Mouse (Mus musculus): Measurements from ENCODE around the gene Mpz. TPM values are rescaled to one million over a fixed set of nuclear protein-coding genes. Genes with fewer than 3 reads are reported as not detected.

The Mpz gene
- total RNA-seq, 1 experiment, result 0.36 TPM

DNA sequence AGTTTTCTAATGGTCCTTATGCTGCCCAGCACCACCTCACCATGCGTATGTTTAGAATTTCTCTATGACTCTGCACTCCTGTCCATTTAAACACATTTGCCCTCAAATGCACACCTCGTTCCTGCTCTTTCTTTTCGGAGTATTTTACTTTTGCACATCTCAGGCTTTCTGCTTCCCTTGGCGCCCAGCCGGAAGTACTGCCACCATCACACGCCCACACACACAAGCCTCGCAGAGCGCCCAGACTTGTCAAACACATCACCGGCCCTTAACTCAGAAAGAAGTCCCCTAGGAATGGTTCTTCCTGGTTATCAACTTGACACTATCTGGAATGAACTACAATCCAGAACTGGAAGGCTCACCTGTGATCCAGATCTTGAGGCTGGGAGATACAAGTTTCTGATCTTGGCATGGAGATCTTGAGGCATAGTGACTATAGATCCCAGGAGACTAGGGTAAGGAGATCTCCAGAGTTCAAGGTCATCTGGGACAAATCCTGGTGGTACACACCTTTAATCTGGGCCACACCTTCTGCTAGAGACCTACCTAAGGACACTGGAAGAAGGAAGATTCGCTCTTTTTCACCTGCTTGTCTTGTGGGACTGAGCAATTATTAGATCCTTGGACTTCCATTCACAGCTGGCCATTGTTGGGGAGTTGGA is 47.2 kb upstream of the Mpz start:
- peak overlapping the region; percentile 48 to 55; a peak in 3 of 4 replicates for H3K4me3 ChIP-seq (ENCODE audit: insufficient read depth in 1 of 2, low read depth in 1 of 2, low read length in 2 of 2, poor library complexity in 1 of 2, severe bottlenecking in 1 of 2)

GRCm38 (mm10) chr1:171105226-171105625 is 45.3 kb upstream of the Mpz start:
- DNase-seq (ENCODE audit: low read depth, low spot score), result no peak
- H3K36me3 ChIP-seq (ENCODE audit: control insufficient read depth, insufficient read depth, low read length, poor library complexity, severe bottlenecking), result no peaks in the 10 kb centered on the region
- no peak overlapping the region for H3K9ac ChIP-seq (ENCODE audit: insufficient read depth, low read depth, low read length, poor library complexity, severe bottlenecking)
- H3K4me1 ChIP-seq (ENCODE audit: control insufficient read depth in 2 of 2, insufficient read depth in 2 of 2, low read length in 2 of 2, poor library complexity in 1 of 2), result no peaks in the 10 kb centered on the region
- H3K4me3 ChIP-seq (ENCODE audit: insufficient read depth in 1 of 2, low read depth in 1 of 2, low read length in 2 of 2, poor library complexity in 1 of 2, severe bottlenecking in 1 of 2), result no peak overlapping the region
- TF ChIP-seq HCFC1 (IDR thresholded peaks at IDR 0.05; ENCODE audit: borderline replicate concordance, insufficient read depth, low read length), result no peak
- TF ChIP-seq ZC3H11A (IDR thresholded peaks at IDR 0.05; ENCODE audit: borderline replicate concordance, low read depth, low read length), result no peak
- TF ChIP-seq ZNF384 (IDR thresholded peaks at IDR 0.05; ENCODE audit: low read depth, low read length), result no peak
- TF ChIP-seq CHD2 (IDR thresholded peaks at IDR 0.05; ENCODE audit: low read depth, low read length), result no peak
- TF ChIP-seq MAFK (IDR thresholded peaks at IDR 0.05; ENCODE audit: insufficient read depth, low read depth, low read length), result no peak
- in situ Hi-C loops (cut with MboI; ENCODE audit: low sequenced_read_pairs in 2 of 2, unreplicated experiment in 2 of 2), result no loop called here
- H3K9me3 ChIP-seq (ENCODE audit: control insufficient read depth, insufficient read depth, low read depth, low read length), result no peaks in the 10 kb centered on the region; the same call in none of the 2 replicates
- H3K27ac ChIP-seq (ENCODE audit: insufficient read depth, low read depth, low read length, poor library complexity, severe bottlenecking), result no peak overlapping the region

More for the DNA sequence above, 47.2 kb upstream of the Mpz start:
- no peaks in the 10 kb centered on the region for H3K4me1 ChIP-seq (ENCODE audit: control insufficient read depth in 2 of 2, insufficient read depth in 2 of 2, low read length in 2 of 2, poor library complexity in 1 of 2)
- in situ Hi-C loops (cut with MboI; ENCODE audit: low sequenced_read_pairs in 2 of 2, unreplicated experiment in 2 of 2), result no loop called here
- peak overlapping the region; percentile 53; the same call in 1 of the 2 replicates for H3K9ac ChIP-seq (ENCODE audit: insufficient read depth, low read depth, low read length, poor library complexity, severe bottlenecking)
- TF ChIP-seq MAFK (IDR thresholded peaks at IDR 0.05; ENCODE audit: insufficient read depth, low read depth, low read length) (no peak), HCFC1 (IDR thresholded peaks at IDR 0.05; ENCODE audit: borderline replicate concordance, insufficient read depth, low read length) (0 out of 2 replicates have a peak, but pooled peaks have one; percentile 9), ZNF384 (IDR thresholded peaks at IDR 0.05; ENCODE audit: low read depth, low read length) (no peak), ZC3H11A (IDR thresholded peaks at IDR 0.05; ENCODE audit: borderline replicate concordance, low read depth, low read length) (no peak)
- H3K9me3 ChIP-seq (ENCODE audit: control insufficient read depth, insufficient read depth, low read depth, low read length), result no peaks in the 10 kb centered on the region
- H3K27ac ChIP-seq (ENCODE audit: insufficient read depth, low read depth, low read length, poor library complexity, severe bottlenecking), result no peak overlapping the region; the same call in 1 of the 2 replicates
- peak; percentile 60 for DNase-seq (ENCODE audit: low read depth, low spot score)
- H3K36me3 ChIP-seq (ENCODE audit: control insufficient read depth, insufficient read depth, low read length, poor library complexity, severe bottlenecking), result no peaks in the 10 kb centered on the region

GRCm38 (mm10) chr1:171109620-171110019 is 40.9 kb upstream of the Mpz start:
- no peak for TF ChIP-seq ZC3H11A (IDR thresholded peaks at IDR 0.05; ENCODE audit: borderline replicate concordance, low read depth, low read length)
- no peak for TF ChIP-seq CHD2 (IDR thresholded peaks at IDR 0.05; ENCODE audit: low read depth, low read length)
- no peak for TF ChIP-seq MAFK (IDR thresholded peaks at IDR 0.05; ENCODE audit: insufficient read depth, low read depth, low read length)
- no peak for TF ChIP-seq ZNF384 (IDR thresholded peaks at IDR 0.05; ENCODE audit: low read depth, low read length)
- TF ChIP-seq HCFC1 (IDR thresholded peaks at IDR 0.05; ENCODE audit: borderline replicate concordance, insufficient read depth, low read length), result no peak
- Histone ChIP-seq H3K4me3 (ENCODE audit: insufficient read depth in 1 of 2, low read depth in 1 of 2, low read length in 2 of 2, poor library complexity in 1 of 2, severe bottlenecking in 1 of 2) (no peak overlapping the region), H3K9me3 (ENCODE audit: control insufficient read depth, insufficient read depth, low read depth, low read length) (no peaks in the 10 kb centered on the region; the same call in none of the 2 replicates), H3K36me3 (ENCODE audit: control insufficient read depth, insufficient read depth, low read length, poor library complexity, severe bottlenecking) (no peaks in the 10 kb centered on the region), H3K27ac (ENCODE audit: insufficient read depth, low read depth, low read length, poor library complexity, severe bottlenecking) (no peak overlapping the region), H3K4me1 (ENCODE audit: control insufficient read depth in 2 of 2, insufficient read depth in 2 of 2, low read length in 2 of 2, poor library complexity in 1 of 2) (peaks cover 2% of the 10 kb centered on the region in 2 experiments; a peak in 1 of 4 replicates), H3K9ac (ENCODE audit: insufficient read depth, low read depth, low read length, poor library complexity, severe bottlenecking) (no peak overlapping the region)
- no peak for DNase-seq (ENCODE audit: low read depth, low spot score)
- in situ Hi-C loops (cut with MboI; ENCODE audit: low sequenced_read_pairs in 2 of 2, unreplicated experiment in 2 of 2), result loop anchor here (5.0 to 10.0 kb wide), 2 partner anchors 133 to 135 kb away; no protein-coding TSS in a partner anchor

DNA sequence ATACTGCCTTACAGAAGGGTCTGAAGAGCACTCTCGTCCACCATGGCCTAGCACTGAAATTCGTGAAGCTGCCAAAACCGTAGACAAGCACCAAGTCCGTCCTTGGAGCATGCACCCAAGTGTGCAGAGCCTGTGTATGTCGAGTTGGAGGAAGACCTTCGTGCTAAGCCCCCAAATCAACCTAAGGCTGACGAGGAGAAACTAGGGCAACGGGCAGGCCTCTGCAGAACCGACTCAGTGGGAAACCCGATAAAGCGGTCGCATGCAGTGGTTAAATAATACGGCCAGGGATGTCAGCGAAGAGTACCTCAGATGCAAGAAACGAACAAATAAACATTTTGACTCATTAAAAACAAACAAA is 39.9 kb upstream of the Mpz start:
- Histone ChIP-seq H3K4me3 (ENCODE audit: insufficient read depth in 1 of 2, low read depth in 1 of 2, low read length in 2 of 2, poor library complexity in 1 of 2, severe bottlenecking in 1 of 2) (peak overlapping the region in 1 of 2 experiments; percentile 61; a peak in 1 of 4 replicates), H3K4me1 (ENCODE audit: control insufficient read depth in 2 of 2, insufficient read depth in 2 of 2, low read length in 2 of 2, poor library complexity in 1 of 2) (peaks cover 2% of the 10 kb centered on the region in 2 experiments; a peak in 1 of 4 replicates), H3K9ac (ENCODE audit: insufficient read depth, low read depth, low read length, poor library complexity, severe bottlenecking) (no peak overlapping the region), H3K9me3 (ENCODE audit: control insufficient read depth, insufficient read depth, low read depth, low read length) (no peaks in the 10 kb centered on the region; the same call in none of the 2 replicates), H3K27ac (ENCODE audit: insufficient read depth, low read depth, low read length, poor library complexity, severe bottlenecking) (no peak overlapping the region), H3K36me3 (ENCODE audit: control insufficient read depth, insufficient read depth, low read length, poor library complexity, severe bottlenecking) (no peaks in the 10 kb centered on the region)
- in situ Hi-C loops (cut with MboI; ENCODE audit: low sequenced_read_pairs in 2 of 2, unreplicated experiment in 2 of 2), result loop anchor here (5.0 to 10.0 kb wide), 2 partner anchors 132 to 134 kb away; no protein-coding TSS in a partner anchor
- TF ChIP-seq MAFK (IDR thresholded peaks at IDR 0.05; ENCODE audit: insufficient read depth, low read depth, low read length) (no peak), HCFC1 (IDR thresholded peaks at IDR 0.05; ENCODE audit: borderline replicate concordance, insufficient read depth, low read length) (no peak), ZNF384 (IDR thresholded peaks at IDR 0.05; ENCODE audit: low read depth, low read length) (no peak), CHD2 (IDR thresholded peaks at IDR 0.05; ENCODE audit: low read depth, low read length) (no peak), ZC3H11A (IDR thresholded peaks at IDR 0.05; ENCODE audit: borderline replicate concordance, low read depth, low read length) (no peak)
- no peak for DNase-seq (ENCODE audit: low read depth, low spot score)
